In the genomic region with DNA sequence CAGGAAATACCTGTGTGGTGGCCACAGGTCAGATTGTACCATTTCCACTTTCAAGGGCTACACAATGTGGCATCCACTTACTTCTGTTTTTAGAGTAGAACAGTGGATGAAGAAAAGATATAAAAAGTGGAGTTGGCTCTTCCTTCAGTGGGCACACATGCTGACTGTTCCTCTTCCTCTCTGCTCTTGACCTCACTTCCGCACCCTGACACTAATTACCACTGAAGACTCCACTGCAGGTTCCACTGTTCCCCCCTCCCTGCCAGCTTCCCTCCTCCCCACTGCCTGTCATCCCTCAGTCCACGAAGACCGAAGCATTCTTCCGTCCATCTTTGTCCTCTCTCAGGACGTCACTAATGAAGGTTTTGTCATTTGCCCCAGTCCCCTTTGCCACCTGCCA, we compare ENCODE assay signal across 14 mouse cellular contexts.
"Had no signal": no experiment of that assay in that cellular context is flagged by ENCODE, and none has a peak within 500 bp of the region (broad histone marks: within the 10 kb centered on the region; RNA-seq: fewer than 3 reads in every experiment).

No protein-coding gene starts in this region.

- DNase-seq: liver, embryonic 13.5 days; liver, postnatal 0 days; lung, adult 2 months; lung, postnatal 14 days; lung, postnatal 36 days; right cerebral cortex, postnatal 25 days; right cerebral cortex, postnatal 4 days; spleen, adult 18-20 months; thymus, adult 18-20 months; thymus, postnatal 14 days; thymus, postnatal 36 days had no signal

- ATAC-seq: liver, postnatal 0 days; lung, postnatal 0 days; midbrain, embryonic 13.5 days; midbrain, embryonic 15.5 days had no signal
